Mouse (Mus musculus) forebrain, embryonic 15.5 days (tissue): ENCODE measurements around the gene Tgif2. TPM values are rescaled to one million over a fixed set of nuclear protein-coding genes. Genes with fewer than 3 reads are reported as not detected.
"Not testable (repeated sequence)": the region's sequence is repeated elsewhere in the genome, so short reads cannot be mapped to it uniquely, and the experiment has no call there.

ENCODE experiments used
- ATAC-seq: fragments of 200-750 bp; cut with Nextera tagmentation; replicated peaks from 2 replicates; pipeline ENCODE4 v1.8.0; 2017; ENCODE audit warnings: mild to moderate bottlenecking, moderate TSS enrichment, moderate library complexity
- H3K27ac ChIP-seq: fragments of 300-500 bp; sonication (generic); replicated peaks from 2 replicates; pipeline ENCODE4 v1.5.1; 2015; ENCODE audit warnings: mild to moderate bottlenecking, inconsistent platforms
- H3K27me3 ChIP-seq: fragments of 300-500 bp; sonication (generic); 2 replicates; pipeline ENCODE4 v1.6.1; 2015; ENCODE audit warnings: inconsistent platforms
- H3K36me3 ChIP-seq: fragments of 300-500 bp; sonication (generic); 2 replicates; pipeline ENCODE4 v1.6.1; 2015; ENCODE audit warnings: mild to moderate bottlenecking, inconsistent platforms
- H3K4me1 ChIP-seq: fragments of 300-500 bp; sonication (generic); 2 replicates; pipeline ENCODE4 v1.6.1; 2015; ENCODE audit warnings: inconsistent platforms
- H3K4me2 ChIP-seq: fragments of 300-500 bp; sonication (generic); replicated peaks from 2 replicates; pipeline ENCODE4 v1.6.1; 2015; ENCODE audit warnings: mild to moderate bottlenecking, inconsistent platforms
- H3K4me3 ChIP-seq: fragments of 300-500 bp; sonication (generic); 2 replicates; pipeline ENCODE4 v1.5.1; 2015; ENCODE audit warnings: mild to moderate bottlenecking, inconsistent platforms
- H3K9ac ChIP-seq: fragments of 300-500 bp; sonication (generic); replicated peaks from 2 replicates; pipeline ENCODE4 v1.6.1; 2015; ENCODE audit warnings: mild to moderate bottlenecking, inconsistent platforms
- H3K9me3 ChIP-seq: fragments of 300-500 bp; sonication (generic); 2 replicates; pipeline ENCODE4 v1.6.1; 2016; ENCODE audit warnings: inconsistent platforms
- WGBS: fragments of 180-500 bp; shearing (Covaris S2); methylation state at CpG from one replicate; pipeline ENCODE4 v1.1.7; 2015; ENCODE audit warnings: mixed read lengths; 5-methylcytosine and 5-hydroxymethylcytosine counted together
- polyA plus RNA-seq: library from polyadenylated mRNA; unstranded; fragments of >200 nt; fragmentation: Nextera tagmentation; extraction: Ambion mirVana; gene quantifications from 2 replicates; pipeline ENCODE4 v1.2.1, GENCODE M21; 2015

The Tgif2 gene
- polyA plus RNA-seq, 1 experiment from 2014 or later = 42.4 TPM

- no peak for ATAC-seq
Measured at GRCm38 (mm10) chr2:156884396-156885211, 44.8 kb downstream of the Tgif2 start.

DNA sequence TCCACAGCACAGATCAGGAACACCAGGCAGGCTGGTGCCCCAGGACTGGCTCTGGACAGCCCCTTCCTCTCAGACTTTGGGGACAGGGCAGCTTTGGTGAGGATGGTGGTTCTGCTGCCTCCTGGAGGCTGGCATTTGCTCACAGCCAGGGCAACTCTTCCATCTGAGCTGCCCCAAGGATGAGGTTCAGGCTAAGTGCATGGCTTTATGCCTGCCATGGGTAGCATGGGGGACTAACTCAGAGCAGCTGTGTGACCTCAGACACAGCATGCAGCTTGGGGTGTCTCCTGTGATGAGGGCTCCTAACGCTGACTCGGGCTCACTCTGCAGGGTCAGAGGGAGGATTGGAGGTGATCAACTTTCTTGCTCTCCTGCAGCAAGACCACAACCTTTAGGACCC, 45.9 kb downstream of the Tgif2 start:
- ATAC-seq, H3K9ac ChIP-seq, H3K9me3 ChIP-seq, H3K36me3 ChIP-seq, H3K4me1 ChIP-seq, H3K27me3 ChIP-seq, H3K27ac ChIP-seq, H3K4me3 ChIP-seq, H3K4me2 ChIP-seq: not testable (repeated sequence)
- WGBS = 95% methylated on average over 2 of the region's 2 CpGs

More at GRCm38 (mm10) chr2:156884396-156885211, 44.8 kb downstream of the Tgif2 start:
- Histone ChIP-seq H3K9me3 (no peaks in the 10 kb centered on the region), H3K36me3 (no peaks in the 10 kb centered on the region), H3K9ac (no peak overlapping the region), H3K27me3 (no peaks in the 10 kb centered on the region), H3K4me2 (no peak overlapping the region), H3K27ac (no peak overlapping the region), H3K4me3 (no peak overlapping the region), H3K4me1 (no peaks in the 10 kb centered on the region)
- 87% methylated on average over 10 of the region's 10 CpGs for WGBS

DNA sequence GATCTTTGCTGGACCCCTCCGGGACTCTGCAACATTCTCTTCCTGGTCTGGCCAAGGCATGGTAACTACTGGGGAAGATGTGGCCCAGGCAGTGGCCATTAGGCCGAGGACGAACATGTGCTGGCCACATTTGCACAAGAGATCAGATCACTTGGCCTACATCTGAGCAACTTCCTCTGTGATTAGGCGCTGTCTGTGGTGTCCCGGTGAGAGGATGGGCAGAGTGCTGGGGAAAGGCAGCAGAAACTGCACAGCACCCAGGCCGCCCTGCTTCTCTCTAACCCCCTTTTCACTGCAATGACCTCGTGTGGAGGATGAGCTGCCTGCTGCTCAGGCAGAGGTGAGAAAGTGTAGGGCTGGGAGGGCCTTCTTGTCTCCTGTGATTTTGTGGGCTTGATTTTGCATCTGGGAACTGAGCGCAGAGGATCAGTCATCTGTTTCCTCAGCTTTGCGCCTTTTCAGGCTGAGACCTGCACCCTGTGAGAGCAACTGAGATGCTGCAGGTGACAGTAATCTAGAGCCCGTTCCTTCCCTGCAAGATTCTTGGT, 46.4 kb downstream of the Tgif2 start:
- no peak for ATAC-seq
- Histone ChIP-seq H3K27me3 (no peaks in the 10 kb centered on the region), H3K27ac (no peak overlapping the region), H3K36me3 (no peaks in the 10 kb centered on the region), H3K9ac (no peak overlapping the region), H3K4me1 (no peaks in the 10 kb centered on the region), H3K9me3 (no peaks in the 10 kb centered on the region), H3K4me3 (no peak overlapping the region), H3K4me2 (no peak overlapping the region)
- 87% methylated on average over 10 of the region's 10 CpGs for WGBS

GRCm38 (mm10) chr2:156887017-156887416, 47.2 kb downstream of the Tgif2 start, which contains the start of gene Sla2:
Gene Sla2, minus strand, starts transcription at chr2:156887192.
- Histone ChIP-seq H3K4me2 (no peak within 1 kb of the TSS), H3K4me1 (no peaks in the 10 kb centered on the region), H3K4me3 (no peak within 1 kb of the TSS), H3K9me3 (no peaks in the 10 kb centered on the region), H3K27ac (no peak within 1 kb of the TSS), H3K27me3 (no peaks in the 10 kb centered on the region), H3K9ac (no peak within 1 kb of the TSS), H3K36me3 (no peaks in the 10 kb centered on the region)
- no peak for ATAC-seq
- 75% methylated on average over 6 of the region's 6 CpGs for WGBS

GRCm38 (mm10) chr2:156888490-156888889, 48.7 kb downstream of the Tgif2 start:
- ATAC-seq = no peak
- 74% methylated on average over 3 of the region's 3 CpGs for WGBS
- Histone ChIP-seq H3K4me3 (no peak overlapping the region), H3K36me3 (no peaks in the 10 kb centered on the region), H3K4me2 (no peak overlapping the region), H3K27me3 (no peaks in the 10 kb centered on the region), H3K9me3 (no peaks in the 10 kb centered on the region), H3K27ac (no peak overlapping the region), H3K4me1 (no peaks in the 10 kb centered on the region), H3K9ac (no peak overlapping the region)

- no peak overlapping the region for H3K9ac ChIP-seq
- no peak overlapping the region for H3K27ac ChIP-seq
- no peak overlapping the region for H3K4me2 ChIP-seq
- no peak overlapping the region for H3K4me3 ChIP-seq
- no peaks in the 10 kb centered on the region for H3K36me3 ChIP-seq
- ATAC-seq = no peak
- no peaks in the 10 kb centered on the region for H3K4me1 ChIP-seq
- H3K27me3 ChIP-seq = no peaks in the 10 kb centered on the region
- H3K9me3 ChIP-seq = no peaks in the 10 kb centered on the region
- 32% methylated on average over 3 of the region's 3 CpGs for WGBS
Measured at GRCm38 (mm10) chr2:156892240-156892639, 52.4 kb downstream of the Tgif2 start.

GRCm38 (mm10) chr2:156892821-156893220, 53.0 kb downstream of the Tgif2 start:
- Histone ChIP-seq H3K9ac (no peak overlapping the region), H3K4me1 (no peaks in the 10 kb centered on the region), H3K9me3 (no peaks in the 10 kb centered on the region), H3K27ac (no peak overlapping the region), H3K4me3 (no peak overlapping the region), H3K36me3 (no peaks in the 10 kb centered on the region), H3K4me2 (no peak overlapping the region), H3K27me3 (no peaks in the 10 kb centered on the region)
- ATAC-seq = no peak
- WGBS = 68% methylated on average over 6 of the region's 6 CpGs

- Histone ChIP-seq H3K27me3 (no peaks in the 10 kb centered on the region), H3K4me3 (no peak overlapping the region), H3K36me3 (no peaks in the 10 kb centered on the region), H3K9ac (no peak overlapping the region), H3K4me2 (no peak overlapping the region), H3K27ac (no peak overlapping the region), H3K4me1 (no peaks in the 10 kb centered on the region), H3K9me3 (no peaks in the 10 kb centered on the region)
- ATAC-seq = no peak
- WGBS = 87% methylated on average over 15 of the region's 15 CpGs
Measured at GRCm38 (mm10) chr2:156894496-156895265, 54.9 kb downstream of the Tgif2 start.

GRCm38 (mm10) chr2:156896384-156896914, 56.6 kb downstream of the Tgif2 start:
- H3K4me1 ChIP-seq = no peaks in the 10 kb centered on the region
- no peaks in the 10 kb centered on the region for H3K27me3 ChIP-seq
- H3K27ac ChIP-seq = no peak overlapping the region
- no peaks in the 10 kb centered on the region for H3K36me3 ChIP-seq
- no peaks in the 10 kb centered on the region for H3K9me3 ChIP-seq
- H3K4me2 ChIP-seq = no peak overlapping the region
- no peak overlapping the region for H3K4me3 ChIP-seq
- ATAC-seq = no peak
- H3K9ac ChIP-seq = no peak overlapping the region
- 73% methylated on average over 9 of the region's 9 CpGs for WGBS

DNA sequence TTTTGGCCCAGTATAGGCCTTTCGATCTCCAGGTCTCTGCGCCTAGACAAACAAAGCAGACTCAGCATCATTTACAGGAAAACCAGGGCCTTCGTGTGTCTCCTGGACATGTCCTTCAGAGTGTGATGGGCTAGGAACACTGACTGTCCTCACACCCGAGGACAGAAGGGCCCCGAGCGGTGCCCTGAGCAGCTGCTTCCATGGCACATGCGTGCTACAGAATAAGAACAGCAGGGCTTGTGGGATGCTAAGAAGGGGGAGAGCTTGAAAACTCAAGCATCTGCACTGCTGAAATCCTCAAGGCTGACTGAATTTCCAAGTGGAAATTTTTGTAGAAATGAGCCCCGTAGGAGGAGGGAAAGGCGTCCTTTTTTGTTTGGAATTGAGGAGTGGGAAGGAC, 57.2 kb downstream of the Tgif2 start:
- no peak overlapping the region for H3K4me3 ChIP-seq
- no peaks in the 10 kb centered on the region for H3K27me3 ChIP-seq
- H3K4me2 ChIP-seq = no peak overlapping the region
- no peaks in the 10 kb centered on the region for H3K36me3 ChIP-seq
- no peak for ATAC-seq
- no peaks in the 10 kb centered on the region for H3K9me3 ChIP-seq
- no peak overlapping the region for H3K27ac ChIP-seq
- no peak overlapping the region for H3K9ac ChIP-seq
- no peaks in the 10 kb centered on the region for H3K4me1 ChIP-seq
- whole genome bisulfite sequencing = 87% methylated on average over 9 of the region's 9 CpGs

- Histone ChIP-seq H3K27me3 (no peaks in the 10 kb centered on the region), H3K9ac (no peak overlapping the region), H3K9me3 (no peaks in the 10 kb centered on the region), H3K27ac (no peak overlapping the region), H3K36me3 (no peaks in the 10 kb centered on the region), H3K4me3 (no peak overlapping the region), H3K4me2 (no peak overlapping the region), H3K4me1 (no peaks in the 10 kb centered on the region)
- no peak for ATAC-seq
- WGBS = 72% methylated on average over 4 of the region's 4 CpGs
Measured at GRCm38 (mm10) chr2:156898374-156898773, 58.6 kb downstream of the Tgif2 start.

DNA sequence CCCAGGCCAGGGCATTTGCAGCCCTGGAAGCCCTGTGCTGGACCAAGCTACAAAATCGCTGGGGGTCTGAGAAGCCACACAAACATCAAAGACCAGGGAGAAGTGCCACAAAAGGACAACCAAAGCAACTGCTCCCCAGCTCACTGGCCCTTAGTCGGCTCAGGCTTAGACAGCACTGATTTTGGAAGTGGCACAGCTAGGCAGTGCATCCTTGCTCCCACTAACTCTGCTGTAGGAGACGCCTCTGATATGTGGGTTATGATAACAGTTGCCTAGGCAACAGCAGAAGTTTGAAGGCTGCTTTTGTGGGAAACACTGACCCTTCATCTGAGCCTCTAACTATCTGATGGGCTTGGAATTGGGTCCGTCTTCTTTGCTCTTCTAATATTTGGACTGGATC, 59.4 kb downstream of the Tgif2 start:
- Histone ChIP-seq H3K9me3 (no peaks in the 10 kb centered on the region), H3K4me1 (no peaks in the 10 kb centered on the region), H3K4me3 (no peak overlapping the region), H3K36me3 (no peaks in the 10 kb centered on the region), H3K27ac (no peak overlapping the region), H3K4me2 (no peak overlapping the region), H3K27me3 (no peaks in the 10 kb centered on the region), H3K9ac (no peak overlapping the region)
- no peak for ATAC-seq
- 75% methylated on average over 4 of the region's 4 CpGs for WGBS
